Mouse (Mus musculus) lung, postnatal 0 days (tissue): ENCODE data around the gene Hdhd5.
A peak's percentile ranks its signal among the peaks of the same experiment; 100 is the strongest.

Experiments
- CTCF ChIP-seq: IDR thresholded peaks from 2 replicates; pipeline ENCODE4 v1.5.1; 2016; ENCODE audit warnings: antibody characterized with exemption, mild to moderate bottlenecking
- EP300 ChIP-seq: IDR thresholded peaks from 2 replicates; pipeline ENCODE4 v1.6.1; 2016; ENCODE audit warnings: antibody characterized with exemption, mild to moderate bottlenecking, control low read depth

DNA sequence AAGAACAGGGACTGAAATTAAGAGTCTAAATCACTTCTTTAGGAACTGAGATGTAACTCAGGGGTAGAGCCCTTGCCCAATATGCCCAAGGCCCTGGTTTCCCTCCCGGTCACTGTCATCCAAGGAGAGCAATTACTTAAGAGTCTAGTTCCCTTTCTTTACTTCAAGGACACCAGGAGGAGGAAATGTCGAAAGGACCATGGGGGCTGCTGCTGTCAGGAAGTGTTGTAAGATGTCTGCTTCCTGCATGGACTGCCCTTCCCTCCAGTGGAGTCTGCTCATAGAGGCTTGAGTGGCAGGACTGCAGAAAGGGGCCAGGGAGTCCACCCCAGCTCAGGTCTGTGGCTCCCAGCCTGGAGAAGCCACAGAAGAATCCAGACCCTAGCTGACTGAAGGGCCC lies 51.8 kb downstream of the Hdhd5 start:
- TF ChIP-seq CTCF (no peak), EP300 (0 out of 2 replicates have a peak, but pooled peaks have one; percentile 40)
